In genomic region chr5:113164448-113164847, GRCm38 (mm10) we compare ENCODE assay signal across 8 mouse cellular contexts. TPM values are rescaled to one million over a fixed set of nuclear protein-coding genes. Genes with fewer than 3 reads are reported as not detected.
A peak's percentile ranks its signal among the peaks of the same experiment; 100 is the strongest.
DNase-seq lines count a peak whose midpoint lies in the region; ATAC-seq and TF ChIP-seq lines count a peak whose summit lies in the region.

No protein-coding gene starts in this region.

- H3K9ac ChIP-seq in heart, embryonic 16.5 days (ENCODE audit: low read length): no peak overlapping the region
- peak overlapping the region; percentile 19; the same call in 1 of the 2 replicates for H3K9ac ChIP-seq in ES-E14 (ENCODE audit: insufficient read depth, low read depth, low read length, poor library complexity, severe bottlenecking)
- H3K9ac ChIP-seq in liver, embryonic 13.5 days: no peak overlapping the region

- no peak for DNase-seq in heart, postnatal 4 days
- DNase-seq in ES-E14 (ENCODE audit: low read depth, low spot score): no peak
- no peak for DNase-seq in liver, embryonic 13.5 days
- no peak for DNase-seq in frontal cortex, postnatal 10 days (ENCODE audit: low spot score in 2 of 2)
- no peak for DNase-seq in left cerebral cortex, adult 11 months (ENCODE audit: low spot score)
- DNase-seq in cerebellum, postnatal 14 days: no peak

- no peak overlapping the region for H3K4me2 ChIP-seq in heart, embryonic 16.5 days (ENCODE audit: low read depth, low read length)
- H3K4me2 ChIP-seq in liver, embryonic 13.5 days: peak overlapping the region; percentile 48

- 26% methylated on average over 9 of the region's 9 CpGs for WGBS in heart, embryonic 16.5 days
- WGBS in liver, embryonic 13.5 days (ENCODE audit: insufficient replicate concordance): 19% methylated on average over 9 of the region's 9 CpGs

- no peaks in the 10 kb centered on the region for H3K36me3 ChIP-seq in heart, embryonic 16.5 days (ENCODE audit: control insufficient read depth, insufficient read depth)
- H3K36me3 ChIP-seq in ES-E14 (ENCODE audit: control insufficient read depth, insufficient read depth, low read length, poor library complexity, severe bottlenecking): no peaks in the 10 kb centered on the region
- no peaks in the 10 kb centered on the region for H3K36me3 ChIP-seq in liver, embryonic 13.5 days

- peaks cover 29% of the 10 kb centered on the region for H3K4me1 ChIP-seq in heart, embryonic 16.5 days (ENCODE audit: control insufficient read depth, insufficient read depth, low read length)
- peaks cover 2 to 25% of the 10 kb centered on the region in 2 experiments for H3K4me1 ChIP-seq in ES-E14 (ENCODE audit: control insufficient read depth in 2 of 2, insufficient read depth in 2 of 2, low read length in 2 of 2, poor library complexity in 1 of 2)
- peaks cover 41% of the 10 kb centered on the region for H3K4me1 ChIP-seq in liver, embryonic 13.5 days (replicated peaks)

- in situ Hi-C loops in ES-E14 (cut with MboI; ENCODE audit: low sequenced_read_pairs in 2 of 2, unreplicated experiment in 2 of 2): no loop called here

- no peaks in the 10 kb centered on the region; the same call in 1 of the 2 replicates for H3K27me3 ChIP-seq in heart, embryonic 16.5 days (ENCODE audit: control insufficient read depth, insufficient read depth, low read length)
- H3K27me3 ChIP-seq in liver, embryonic 13.5 days: no peaks in the 10 kb centered on the region

- H3K9me3 ChIP-seq in heart, embryonic 16.5 days (replicated peaks; ENCODE audit: control insufficient read depth, low read length): no peaks in the 10 kb centered on the region
- H3K9me3 ChIP-seq in ES-E14 (ENCODE audit: control insufficient read depth, insufficient read depth, low read depth, low read length): no peaks in the 10 kb centered on the region
- no peaks in the 10 kb centered on the region for H3K9me3 ChIP-seq in liver, embryonic 13.5 days (replicated peaks)

- no peak overlapping the region for H3K4me3 ChIP-seq in heart, embryonic 16.5 days (ENCODE audit: low read length)
- H3K4me3 ChIP-seq in ES-E14 (ENCODE audit: insufficient read depth in 1 of 2, low read depth in 1 of 2, low read length in 2 of 2, poor library complexity in 1 of 2, severe bottlenecking in 1 of 2): no peak overlapping the region
- H3K4me3 ChIP-seq in liver, embryonic 13.5 days (replicated peaks): no peak overlapping the region

- H3K27ac ChIP-seq in heart, embryonic 16.5 days (ENCODE audit: low read length): no peak overlapping the region
- no peak overlapping the region for H3K27ac ChIP-seq in ES-E14 (ENCODE audit: insufficient read depth, low read depth, low read length, poor library complexity, severe bottlenecking)
- no peak overlapping the region for H3K27ac ChIP-seq in liver, embryonic 13.5 days

- ATAC-seq in heart, embryonic 16.5 days (replicated peaks; ENCODE audit: extremely low read depth, insufficient read depth, low FRiP score): peak; percentile 3; the same call in 1 of the 2 replicates
- ATAC-seq in common myeloid progenitor, adult 5-6 weeks (replicated peaks; ENCODE audit: low read depth, poor library complexity, severe bottlenecking): peak; percentile 33
- ATAC-seq in liver, embryonic 13.5 days (ENCODE audit: low read depth): no peak; the same call in 1 of the 2 replicates

TF ChIP-seq in ES-E14, 5 proteins besides CTCF, POLR2A, EP300 and RAD21:
- TF ChIP-seq HCFC1 (IDR thresholded peaks at IDR 0.05; ENCODE audit: borderline replicate concordance, insufficient read depth, low read length): no peak
- TF ChIP-seq MAFK (IDR thresholded peaks at IDR 0.05; ENCODE audit: insufficient read depth, low read depth, low read length): 0 out of 2 replicates have a peak, but pooled peaks have one; percentile 12
- TF ChIP-seq ZC3H11A (IDR thresholded peaks at IDR 0.05; ENCODE audit: borderline replicate concordance, low read depth, low read length): no peak
- no peak for TF ChIP-seq ZNF384 (IDR thresholded peaks at IDR 0.05; ENCODE audit: low read depth, low read length)
- no peak for TF ChIP-seq CHD2 (IDR thresholded peaks at IDR 0.05; ENCODE audit: low read depth, low read length)

RNA-seq across cellular contexts. Expression of gene 2900026A02Rik, which starts 56.6 kb away (rescaled TPM):
- 14.9 and 16.4 TPM in 2 replicates for polyA plus RNA-seq in heart, embryonic 16.5 days (2015; fragmentation: Nextera tagmentation; extraction: Ambion mirVana)
- total RNA-seq in heart, postnatal 4 days (2021): 10 to 100 TPM; 46.8 to 48.3 TPM
- total RNA-seq in ES-E14 (2012; rRNA removed): 12.3 and 15.9 TPM in 2 replicates
- 6.4 and 7.8 TPM in 2 replicates for total RNA-seq in common myeloid progenitor, adult 5-6 weeks (2017)
- 0.98 and 1.2 TPM in 2 replicates for polyA plus RNA-seq in liver, embryonic 13.5 days (2015; fragmentation: Nextera tagmentation; extraction: Ambion mirVana)
